Mouse (Mus musculus): Measurements from ENCODE around the gene Dnajc4. TPM values are rescaled to one million over a fixed set of nuclear protein-coding genes. Genes with fewer than 3 reads are reported as not detected.
A peak's percentile ranks its signal among the peaks of the same experiment; 100 is the strongest.

The Dnajc4 gene
- polyA plus RNA-seq, 1 experiment: 12.2 TPM

DNA sequence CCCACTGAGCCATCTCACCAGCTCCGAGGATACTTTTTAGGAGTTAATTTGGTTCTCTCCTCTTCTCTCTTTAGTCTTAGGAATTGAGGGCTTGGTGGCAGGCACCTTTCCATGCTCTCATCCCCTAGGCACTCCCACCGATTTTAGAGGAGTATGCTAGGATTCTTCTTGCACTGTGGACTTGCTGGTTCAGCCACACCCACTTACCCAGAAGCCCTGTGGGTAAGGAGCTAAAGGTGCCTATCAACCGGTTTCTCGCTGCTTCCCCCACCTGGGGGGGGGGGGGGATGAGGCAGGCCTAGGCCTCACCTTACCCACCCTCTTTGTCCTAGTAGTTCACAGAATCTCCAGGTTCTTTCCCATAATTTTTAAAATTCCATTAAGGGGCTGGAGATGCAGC lies 44.6 kb downstream of the Dnajc4 start:
- peaks cover 3% of the 10 kb centered on the region for H3K36me3 ChIP-seq (ENCODE audit: control insufficient read depth, insufficient read depth)
- TF ChIP-seq MAX (IDR thresholded peaks at IDR 0.05) (no peak), FOSL1 (IDR thresholded peaks at IDR 0.05; ENCODE audit: insufficient read depth, low read length, poor library complexity, severe bottlenecking) (no peak), MYOD1 (IDR thresholded peaks at IDR 0.05; ENCODE audit: control insufficient read depth, insufficient read length, low read depth) (no peak), USF1 (IDR thresholded peaks at IDR 0.05; ENCODE audit: low read depth) (no peak), CTCF (IDR thresholded peaks at IDR 0.05; ENCODE audit: control insufficient read depth, insufficient read depth, insufficient read length) (no peak), MYOG (IDR thresholded peaks at IDR 0.05; ENCODE audit: control insufficient read depth, extremely low read depth, insufficient read length) (no peak), CEBPB (IDR thresholded peaks at IDR 0.05; ENCODE audit: low read depth) (no peak)
- H3K27me3 ChIP-seq (ENCODE audit: control insufficient read depth, insufficient read depth, insufficient read length): no peaks in the 10 kb centered on the region
- H3K79me2 ChIP-seq (ENCODE audit: control insufficient read depth, insufficient read depth): peaks cover 15% of the 10 kb centered on the region
- H3ac ChIP-seq (ENCODE audit: control insufficient read depth, insufficient read length, low read depth): no peak overlapping the region
- no peak overlapping the region for H3K4me3 ChIP-seq (ENCODE audit: insufficient read depth, poor library complexity, severe bottlenecking)
- H3K79me3 ChIP-seq (ENCODE audit: low read depth): no peaks in the 10 kb centered on the region

DNA sequence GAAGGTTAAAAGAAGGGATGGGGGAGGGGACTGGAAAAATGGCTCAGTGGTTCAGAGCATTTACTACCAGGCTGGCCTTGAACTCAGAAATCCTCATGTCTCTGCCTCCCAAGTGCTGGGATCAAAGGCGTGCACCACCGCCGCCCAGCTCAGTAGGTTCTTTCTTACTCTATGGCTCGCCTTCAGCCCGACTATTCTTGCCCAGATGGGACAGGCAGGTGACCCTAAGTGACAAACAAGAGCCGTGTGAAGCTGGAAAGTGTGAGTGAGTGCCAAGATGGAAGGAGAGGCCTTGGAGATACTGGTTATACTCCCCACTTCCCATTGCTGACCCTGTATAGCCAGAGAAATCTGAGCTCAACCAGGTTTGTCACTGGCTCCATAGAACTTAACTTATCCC lies 48.7 kb downstream of the Dnajc4 start:
- TF ChIP-seq FOSL1 (IDR thresholded peaks at IDR 0.05; ENCODE audit: insufficient read depth, low read length, poor library complexity, severe bottlenecking): no peak
- TF ChIP-seq CEBPB (IDR thresholded peaks at IDR 0.05; ENCODE audit: low read depth): no peak
- no peak for TF ChIP-seq MYOG (IDR thresholded peaks at IDR 0.05; ENCODE audit: control insufficient read depth, extremely low read depth, insufficient read length)
- TF ChIP-seq MYOD1 (IDR thresholded peaks at IDR 0.05; ENCODE audit: control insufficient read depth, insufficient read length, low read depth): no peak
- TF ChIP-seq MAX (IDR thresholded peaks at IDR 0.05): no peak
- Histone ChIP-seq H3K79me3 (ENCODE audit: low read depth) (peaks cover 2% of the 10 kb centered on the region), H3K36me3 (ENCODE audit: control insufficient read depth, insufficient read depth) (no peaks in the 10 kb centered on the region), H3K4me3 (ENCODE audit: insufficient read depth, poor library complexity, severe bottlenecking) (no peak overlapping the region), H3K79me2 (ENCODE audit: control insufficient read depth, insufficient read depth) (peaks cover 25% of the 10 kb centered on the region), H3ac (ENCODE audit: control insufficient read depth, insufficient read length, low read depth) (no peak overlapping the region), H3K27me3 (ENCODE audit: control insufficient read depth, insufficient read depth, insufficient read length) (no peaks in the 10 kb centered on the region)

DNA sequence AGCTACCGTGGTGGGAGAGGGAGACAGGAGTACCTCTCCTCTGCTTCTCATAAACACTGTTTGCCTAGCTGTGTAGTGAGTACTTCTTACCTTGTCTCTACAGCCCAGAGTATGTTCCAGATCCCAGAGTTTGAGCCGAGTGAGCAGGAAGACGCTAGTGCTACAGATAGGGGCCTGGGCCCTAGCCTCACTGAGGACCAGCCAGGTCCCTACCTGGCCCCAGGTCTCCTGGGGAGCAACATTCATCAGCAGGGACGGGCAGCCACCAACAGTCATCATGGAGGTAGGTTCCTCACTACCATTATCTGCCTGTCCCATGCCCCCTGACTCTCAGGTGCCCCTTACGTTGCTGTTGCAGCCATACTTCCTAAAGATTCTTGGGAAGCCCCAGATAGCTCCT lies 49.6 kb downstream of the Dnajc4 start:
- H3K36me3 ChIP-seq (ENCODE audit: control insufficient read depth, insufficient read depth): no peaks in the 10 kb centered on the region
- peak overlapping the region; percentile 61 for H3ac ChIP-seq (ENCODE audit: control insufficient read depth, insufficient read length, low read depth)
- TF ChIP-seq MYOD1 (IDR thresholded peaks at IDR 0.05; ENCODE audit: control insufficient read depth, insufficient read length, low read depth) (no peak), FOSL1 (IDR thresholded peaks at IDR 0.05; ENCODE audit: insufficient read depth, low read length, poor library complexity, severe bottlenecking) (no peak), MAX (IDR thresholded peaks at IDR 0.05) (no peak), CEBPB (IDR thresholded peaks at IDR 0.05; ENCODE audit: low read depth) (no peak), MYOG (IDR thresholded peaks at IDR 0.05; ENCODE audit: control insufficient read depth, extremely low read depth, insufficient read length) (no peak), CTCF (IDR thresholded peaks at IDR 0.05; ENCODE audit: control insufficient read depth, insufficient read depth, insufficient read length) (no peak), USF1 (IDR thresholded peaks at IDR 0.05; ENCODE audit: low read depth) (no peak)
- H3K79me3 ChIP-seq (ENCODE audit: low read depth): peaks cover 2% of the 10 kb centered on the region
- H3K27me3 ChIP-seq (ENCODE audit: control insufficient read depth, insufficient read depth, insufficient read length): no peaks in the 10 kb centered on the region
- H3K4me3 ChIP-seq (ENCODE audit: insufficient read depth, poor library complexity, severe bottlenecking): peak overlapping the region; percentile 65
- H3K79me2 ChIP-seq (ENCODE audit: control insufficient read depth, insufficient read depth): peaks cover 25% of the 10 kb centered on the region

DNA sequence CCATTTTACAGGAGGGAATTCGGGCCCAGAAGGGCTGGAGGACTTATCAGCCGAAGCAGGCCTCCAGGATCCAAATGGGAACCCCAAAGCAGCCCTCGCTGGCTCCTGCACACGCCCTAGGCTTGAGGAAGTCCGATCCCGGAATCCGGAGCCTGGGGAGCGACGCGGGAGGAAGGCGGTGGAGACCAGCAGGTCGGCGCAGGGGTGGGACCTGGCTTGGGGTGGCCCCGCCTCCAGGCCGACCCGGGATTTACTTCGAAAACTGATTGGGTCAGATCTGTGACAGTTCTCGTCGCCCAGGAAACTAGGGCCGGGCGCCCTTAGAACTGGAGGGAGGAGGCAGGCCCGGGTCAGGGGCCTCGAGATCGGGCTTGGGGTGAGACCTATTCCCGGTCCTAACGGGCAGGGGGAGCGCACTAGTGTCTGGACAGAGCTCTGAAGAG lies 50.1 kb downstream of the Dnajc4 start, which contains the start of gene Gpr137:
Gene Gpr137, minus strand, starts transcription at position 232 of the 443 bp plus-strand sequence.
- H3K79me3 ChIP-seq (ENCODE audit: low read depth): peaks cover 2% of the 10 kb centered on the region
- H3K36me3 ChIP-seq (ENCODE audit: control insufficient read depth, insufficient read depth): no peaks in the 10 kb centered on the region
- peak within 1 kb of the TSS; percentile 84 for H3ac ChIP-seq (ENCODE audit: control insufficient read depth, insufficient read length, low read depth)
- H3K4me3 ChIP-seq (ENCODE audit: insufficient read depth, poor library complexity, severe bottlenecking): peak within 1 kb of the TSS; percentile 65
- no peaks in the 10 kb centered on the region for H3K27me3 ChIP-seq (ENCODE audit: control insufficient read depth, insufficient read depth, insufficient read length)
- no peak for TF ChIP-seq MYOD1 (IDR thresholded peaks at IDR 0.05; ENCODE audit: control insufficient read depth, insufficient read length, low read depth)
- TF ChIP-seq FOSL1 (IDR thresholded peaks at IDR 0.05; ENCODE audit: insufficient read depth, low read length, poor library complexity, severe bottlenecking): no peak
- TF ChIP-seq MAX (IDR thresholded peaks at IDR 0.05): peak; percentile 21
- TF ChIP-seq MYOG (IDR thresholded peaks at IDR 0.05; ENCODE audit: control insufficient read depth, extremely low read depth, insufficient read length): no peak
- peaks cover 25% of the 10 kb centered on the region for H3K79me2 ChIP-seq (ENCODE audit: control insufficient read depth, insufficient read depth)

DNA sequence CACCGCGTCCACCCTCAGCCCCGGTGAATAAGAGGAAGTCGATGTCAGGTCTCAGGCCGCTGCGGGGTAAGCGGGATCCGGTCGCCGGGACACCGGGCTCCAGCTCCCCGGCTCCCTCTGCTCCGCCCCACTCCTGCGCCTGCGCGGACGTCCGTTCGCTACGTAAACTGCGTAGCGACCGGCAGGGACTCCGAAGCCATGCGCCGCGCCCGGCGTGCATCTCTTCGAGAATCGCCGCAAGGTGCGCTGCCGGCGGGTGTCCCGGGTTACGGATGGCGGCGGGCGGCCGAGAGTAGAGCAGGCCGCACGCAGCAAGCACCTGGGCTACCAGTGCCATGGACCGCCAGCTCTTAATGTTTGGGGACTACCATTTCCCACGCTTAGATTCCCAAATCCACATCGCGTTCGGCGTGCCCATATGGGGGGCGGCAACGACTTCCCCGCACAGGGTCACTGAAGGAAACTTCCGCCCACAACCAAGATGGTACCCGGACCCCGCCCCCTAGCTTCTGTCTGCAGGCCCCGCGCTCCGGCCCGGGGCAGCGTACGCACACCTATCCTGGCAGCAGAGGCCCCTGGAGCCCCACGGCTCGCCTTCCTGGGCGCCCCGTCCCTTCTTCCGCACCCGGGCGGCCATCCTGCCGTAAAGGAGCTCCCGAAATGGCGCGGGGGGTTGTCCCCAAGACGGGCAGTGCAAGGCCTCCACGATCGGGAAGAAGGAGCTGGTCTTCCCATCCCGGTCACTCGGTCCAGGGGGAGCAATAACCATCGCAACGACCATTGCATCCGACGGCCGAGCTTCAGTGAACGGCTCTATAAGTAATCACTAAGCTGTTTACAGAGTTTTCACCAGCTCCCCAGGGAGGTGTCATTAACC lies 50.8 kb downstream of the Dnajc4 start, which contains the start of gene Bad:
Gene Bad, plus strand, starts transcription at position 490 of the 877 bp plus-strand sequence.
- TF ChIP-seq MYOG (IDR thresholded peaks at IDR 0.05; ENCODE audit: control insufficient read depth, extremely low read depth, insufficient read length): no peak
- no peak for TF ChIP-seq MYOD1 (IDR thresholded peaks at IDR 0.05; ENCODE audit: control insufficient read depth, insufficient read length, low read depth)
- no peak for TF ChIP-seq CTCF (IDR thresholded peaks at IDR 0.05; ENCODE audit: control insufficient read depth, insufficient read depth, insufficient read length)
- TF ChIP-seq CEBPB (IDR thresholded peaks at IDR 0.05; ENCODE audit: low read depth): no peak
- TF ChIP-seq USF1 (IDR thresholded peaks at IDR 0.05; ENCODE audit: low read depth): no peak
- no peak for TF ChIP-seq MAX (IDR thresholded peaks at IDR 0.05)
- no peak for TF ChIP-seq FOSL1 (IDR thresholded peaks at IDR 0.05; ENCODE audit: insufficient read depth, low read length, poor library complexity, severe bottlenecking)

More for the DNA sequence above, 50.8 kb downstream of the Dnajc4 start, which contains the start of gene Bad:
- Histone ChIP-seq H3K27me3 (ENCODE audit: control insufficient read depth, insufficient read depth, insufficient read length) (no peaks in the 10 kb centered on the region), H3K4me3 (ENCODE audit: insufficient read depth, poor library complexity, severe bottlenecking) (peak within 1 kb of the TSS; percentile 65), H3K36me3 (ENCODE audit: control insufficient read depth, insufficient read depth) (no peaks in the 10 kb centered on the region), H3K79me3 (ENCODE audit: low read depth) (peaks cover 2% of the 10 kb centered on the region), H3K79me2 (ENCODE audit: control insufficient read depth, insufficient read depth) (peaks cover 25% of the 10 kb centered on the region), H3ac (ENCODE audit: control insufficient read depth, insufficient read length, low read depth) (peak within 1 kb of the TSS; percentile 90)

All from C2C12 (cell line).